Mouse (Mus musculus) adrenal gland (tissue): ENCODE measurements around the gene Samsn1.

ENCODE experiments used
- intact Hi-C: fragments of 180-260 bp; cut with DNase I; formaldehyde crosslinking; loops from one replicate; pipeline ENCODE4 v1.15.1; 2025
- long read RNA-seq, 2 experiments: library from polyadenylated mRNA; unstranded; transcript quantifications; one replicate each; pipeline ENCODE4 v2.0.0; 2020; ENCODE audit warnings: borderline replicate concordance in 1 of 2; ENCODE audit not compliant: insufficient replicate concordance in 1 of 2

Gene Samsn1
- long read RNA-seq, experiment 1, partial matches to known transcripts, result 0 of 1 reads
- long read RNA-seq, experiment 1, other reads (novel, unspliced or antisense), result 0 of 1 reads
- long read RNA-seq, experiment 2, result 0 reads

- intact Hi-C loops, result no loop called here
Measured at GRCm38 (mm10) chr16:76022181-76022580, at the start of gene Samsn1. Gene Samsn1, minus strand, starts transcription at chr16:76022281.

- intact Hi-C loops, result no loop called here
Measured at GRCm38 (mm10) chr16:76066082-76066635, 44.1 kb upstream of the Samsn1 start.

DNA sequence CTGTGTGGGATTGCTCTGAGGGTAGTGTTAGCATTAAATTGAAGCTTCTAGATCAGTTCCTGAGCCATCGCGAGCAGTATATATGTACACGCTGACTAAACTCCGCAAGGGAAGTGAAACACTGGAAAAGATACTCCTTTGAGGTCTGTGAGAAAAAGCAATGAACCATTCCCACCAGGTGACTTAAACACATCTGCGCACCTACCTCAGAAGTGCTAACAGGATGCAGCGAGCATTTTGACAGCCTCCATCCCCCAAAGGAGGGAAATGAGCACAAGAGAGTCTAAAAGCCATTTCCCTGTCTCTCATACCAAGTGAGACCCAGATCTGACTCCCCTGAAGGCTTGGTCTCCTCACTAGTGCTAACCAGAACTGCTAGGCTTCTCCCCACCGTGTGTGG is 32.9 kb upstream of the Samsn1 start:
- intact Hi-C loops, result no loop called here

- intact Hi-C loops, result no loop called here
Measured at GRCm38 (mm10) chr16:76054079-76054478, 32.0 kb upstream of the Samsn1 start.

DNA sequence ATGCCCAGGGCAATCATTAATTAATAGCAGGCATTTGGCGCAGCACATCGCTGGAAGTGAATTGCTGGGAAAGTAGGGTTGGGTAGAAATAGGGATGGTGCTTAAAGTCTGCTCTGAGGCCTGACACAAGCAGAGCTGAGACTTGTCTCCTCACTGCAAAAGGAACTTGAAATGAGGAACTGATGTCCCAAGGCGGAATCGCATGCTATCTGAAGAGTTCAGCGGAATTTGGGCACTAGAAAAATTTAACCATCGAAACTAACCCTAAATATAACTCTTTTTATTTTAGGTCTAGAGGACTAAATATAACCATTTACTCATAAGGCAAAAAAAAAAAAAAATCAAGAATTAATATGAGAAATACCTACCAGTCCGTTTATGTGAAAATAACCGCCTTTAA is 31.5 kb upstream of the Samsn1 start:
- intact Hi-C loops, result no loop called here

GRCm38 (mm10) chr16:76047066-76047465 is 25.0 kb upstream of the Samsn1 start:
- intact Hi-C loops, result no loop called here

- intact Hi-C loops, result no loop called here
Measured at GRCm38 (mm10) chr16:76040319-76040945, 18.4 kb upstream of the Samsn1 start.

- intact Hi-C loops, result no loop called here
Measured at GRCm38 (mm10) chr16:76019164-76019563, 2.9 kb downstream of the Samsn1 start.

DNA sequence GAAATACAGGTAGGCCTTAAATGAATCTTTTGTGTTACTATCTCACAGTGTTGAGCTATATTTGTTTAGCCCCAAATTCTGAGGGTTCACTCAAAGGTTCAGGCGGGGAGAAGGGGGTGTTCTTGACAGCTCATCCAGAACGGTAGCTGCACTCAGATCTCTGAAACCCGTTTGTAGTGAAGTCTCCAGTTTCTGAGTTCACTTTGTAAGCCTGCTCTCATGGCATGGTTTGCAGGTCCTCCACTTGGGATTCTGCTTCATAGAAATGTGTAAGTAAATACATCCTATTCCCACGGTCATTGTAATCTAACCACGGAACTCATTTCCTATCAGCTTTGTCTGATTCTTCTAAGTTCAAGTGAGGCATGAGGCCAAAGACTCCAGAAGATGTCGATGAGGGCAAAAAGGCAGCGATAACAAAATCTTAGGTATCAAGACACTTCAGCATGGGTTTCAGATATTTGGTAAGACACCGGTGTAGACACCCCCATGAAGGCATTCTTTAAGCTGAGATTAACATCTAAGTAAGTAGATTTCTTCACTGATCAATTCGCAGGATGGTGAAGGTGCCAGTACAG is 18.2 kb downstream of the Samsn1 start:
- intact Hi-C loops, result no loop called here

GRCm38 (mm10) chr16:76002870-76003572 is 19.1 kb downstream of the Samsn1 start:
- intact Hi-C loops, result no loop called here

- intact Hi-C loops, result no loop called here
Measured at GRCm38 (mm10) chr16:76002287-76002686, 19.8 kb downstream of the Samsn1 start.

DNA sequence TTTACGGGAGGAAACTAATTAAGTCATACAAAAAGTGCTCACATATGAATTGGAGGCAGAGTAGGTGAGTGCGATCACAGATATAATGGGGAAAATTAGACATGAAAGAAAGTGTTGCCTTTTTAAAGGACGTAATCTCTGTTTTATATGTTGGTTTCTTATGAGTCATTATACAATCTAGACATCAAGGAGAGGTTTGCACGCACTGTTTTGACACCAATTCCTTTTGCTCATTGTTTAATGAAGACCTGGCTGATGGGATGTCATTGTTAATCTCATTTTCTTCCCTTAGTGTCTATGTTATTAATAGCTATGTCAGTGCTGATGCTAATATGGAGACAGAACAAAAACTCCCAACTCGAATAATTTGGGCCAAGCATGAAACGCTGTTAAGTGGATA is 20.3 kb downstream of the Samsn1 start:
- intact Hi-C loops, result no loop called here

- intact Hi-C loops, result no loop called here
Measured at GRCm38 (mm10) chr16:76000127-76000526, 22.0 kb downstream of the Samsn1 start.

DNA sequence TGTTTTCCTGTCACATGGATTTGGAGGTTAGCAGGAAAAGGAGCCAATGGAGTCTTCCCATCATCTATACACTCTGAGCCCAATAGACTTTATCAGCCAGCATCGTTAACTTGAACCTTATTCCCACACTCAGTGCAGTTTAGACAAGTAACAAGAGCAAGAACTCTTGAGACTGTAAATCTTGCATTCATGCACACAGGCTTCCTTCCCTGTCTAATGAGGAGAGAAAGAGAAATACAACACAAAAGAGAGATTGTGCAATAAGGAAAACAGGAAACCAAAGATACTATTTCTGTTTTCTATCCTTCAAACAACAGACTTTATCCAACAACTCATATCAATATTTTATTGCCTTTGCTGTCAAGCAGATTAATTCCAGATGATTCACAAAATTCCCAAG is 31.9 kb downstream of the Samsn1 start:
- intact Hi-C loops, result no loop called here

DNA sequence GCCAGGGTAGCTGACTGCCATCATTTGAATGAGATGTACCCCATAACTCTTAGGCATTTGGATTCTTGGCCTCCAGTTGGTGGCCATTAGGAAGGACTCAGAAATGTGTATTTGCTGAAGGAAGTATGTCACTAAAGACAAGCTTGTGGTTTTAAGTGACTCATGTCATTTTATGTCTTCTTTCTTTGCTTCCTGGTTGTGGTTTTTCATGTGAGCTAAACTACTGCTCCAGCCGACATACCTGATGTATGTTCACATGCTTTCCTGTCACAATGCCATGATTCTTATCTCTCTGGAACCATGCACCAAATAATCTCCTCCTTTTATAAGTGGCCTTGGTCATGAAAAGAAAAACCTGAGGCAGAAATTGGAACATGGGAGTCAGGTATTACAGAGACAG is 38.2 kb downstream of the Samsn1 start:
- intact Hi-C loops, result no loop called here

DNA sequence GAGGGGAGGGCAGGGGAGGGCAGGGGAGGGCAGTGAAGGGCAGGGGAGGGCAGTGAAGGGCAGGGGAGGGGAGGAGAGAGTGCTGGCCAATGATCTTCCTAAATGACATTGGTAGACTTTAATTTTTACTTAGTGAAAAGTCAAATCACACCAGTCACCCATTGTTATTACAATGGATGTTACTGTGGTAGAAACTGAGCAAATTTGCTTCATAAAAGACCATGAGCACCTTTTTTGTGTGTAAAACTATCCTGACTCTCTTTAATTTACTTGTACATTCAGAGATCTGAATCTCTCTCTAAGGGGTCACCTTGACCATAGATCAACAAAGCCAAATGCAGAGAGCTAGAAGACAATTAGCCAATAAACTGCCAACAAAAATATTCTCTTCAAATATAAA is 42.7 kb downstream of the Samsn1 start:
- intact Hi-C loops, result no loop called here

GRCm38 (mm10) chr16:75977798-75978197 is 44.3 kb downstream of the Samsn1 start:
- intact Hi-C loops, result no loop called here

GRCm38 (mm10) chr16:75975682-75976332 is 46.3 kb downstream of the Samsn1 start:
- intact Hi-C loops, result no loop called here

GRCm38 (mm10) chr16:75970266-75970998 is 51.6 kb downstream of the Samsn1 start:
- intact Hi-C loops, result no loop called here

GRCm38 (mm10) chr16:75962021-75962420 is 60.1 kb downstream of the Samsn1 start:
- intact Hi-C loops, result no loop called here

DNA sequence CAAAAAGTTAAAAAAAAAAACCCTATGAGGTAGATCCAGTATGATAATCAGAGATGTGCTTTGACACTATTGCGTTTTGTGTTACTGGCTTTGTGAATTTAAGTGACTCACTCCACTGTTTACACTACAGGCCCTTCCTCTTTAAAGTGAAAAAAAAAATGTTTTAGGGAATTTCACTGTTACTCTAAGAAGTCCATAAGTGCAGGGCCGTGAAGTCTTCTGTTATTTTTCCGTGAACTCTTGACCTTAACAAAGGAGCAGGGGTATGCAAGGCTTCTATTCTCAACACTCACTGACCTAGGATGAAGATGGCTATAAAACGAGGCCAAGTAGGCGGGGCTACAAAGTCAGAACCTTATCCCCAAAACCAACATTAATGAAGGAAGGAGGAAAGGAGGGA is 60.6 kb downstream of the Samsn1 start:
- intact Hi-C loops, result no loop called here
